ENCODE assay signal across 17 mouse cellular contexts in the genomic region with DNA sequence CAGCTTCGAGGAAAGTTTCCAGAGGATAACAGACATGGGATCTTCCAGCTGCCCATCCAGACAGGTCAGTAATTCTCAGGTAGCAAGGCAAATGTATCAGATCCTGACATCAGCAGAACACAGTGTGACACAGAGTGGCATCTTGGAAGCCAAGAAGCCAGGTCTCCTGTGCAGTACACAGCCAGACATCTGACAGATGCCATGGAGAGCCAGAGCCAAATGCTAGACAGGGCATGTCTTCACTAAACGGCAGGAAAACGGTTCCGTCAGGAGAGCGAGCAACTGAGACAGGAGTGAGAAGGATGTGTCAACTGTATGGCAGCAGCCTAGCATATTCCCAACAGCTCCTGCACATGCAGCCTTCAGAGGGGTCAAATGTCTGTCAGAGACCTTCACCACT. TPM values are rescaled to one million over a fixed set of nuclear protein-coding genes. Genes with fewer than 3 reads are reported as not detected.
"Had no signal": no experiment of that assay in that cellular context is flagged by ENCODE, and none has a peak within 500 bp of the region (broad histone marks: within the 10 kb centered on the region; RNA-seq: fewer than 3 reads in every experiment).

No protein-coding gene starts in this region.

- H3K27ac ChIP-seq: lung, embryonic 15.5 days; macrophage; midbrain, embryonic 13.5 days; midbrain, embryonic 15.5 days; neural tube, embryonic 12.5 days; stomach, embryonic 15.5 days; stomach, postnatal 0 days had no signal

- H3K4me3 ChIP-seq: lung, embryonic 15.5 days; megakaryocyte, embryonic 14.5 days; midbrain, embryonic 13.5 days; midbrain, embryonic 15.5 days; neural tube, embryonic 12.5 days; stomach, embryonic 15.5 days had no signal

- DNase-seq: lung, adult 2 months; lung, postnatal 14 days; lung, postnatal 36 days; right cerebral cortex, postnatal 14 days; thymus, adult 2 months; thymus, postnatal 25 days; thymus, postnatal 4 days had no signal

RNA-seq across cellular contexts. Expression of a gene that starts 38.3 kb away (rescaled TPM):
- total RNA-seq: monocyte, adult 5-6 weeks; neutrophil, adult 5-6 weeks had no signal

RNA-seq across cellular contexts. Expression of a gene that starts 45.7 kb away (rescaled TPM):
- total RNA-seq: monocyte, adult 5-6 weeks had no signal
